Mouse (Mus musculus): ENCODE results near the gene Zfhx3.

GRCm38 (mm10) chr8:108373046-108373445 is 430.6 kb downstream of the Zfhx3 start:
- TF ChIP-seq POLR2A (IDR thresholded peaks at IDR 0.05; ENCODE audit: insufficient read depth, low read length): no peak
- TF ChIP-seq CTCF (IDR thresholded peaks at IDR 0.05; ENCODE audit: low read depth, low read length): no peak
